Mouse (Mus musculus): ENCODE measurements around the gene Inf2.

Inf2 gene

GRCm38 (mm10) chr12:112571064-112571463 lies 17.5 kb upstream of the Inf2 start:
- no peak for DNase-seq (ENCODE audit: low spot score)

- no peak for DNase-seq (ENCODE audit: low spot score)
Measured at GRCm38 (mm10) chr12:112575274-112575986, 13.2 kb upstream of the Inf2 start.

GRCm38 (mm10) chr12:112576341-112576740 lies 12.2 kb upstream of the Inf2 start:
- no peak for DNase-seq (ENCODE audit: low spot score)

GRCm38 (mm10) chr12:112576749-112577148 lies 11.8 kb upstream of the Inf2 start:
- DNase-seq (ENCODE audit: low spot score), result no peak

- no peak for DNase-seq (ENCODE audit: low spot score)
Measured at GRCm38 (mm10) chr12:112578296-112579090, 10.1 kb upstream of the Inf2 start.

GRCm38 (mm10) chr12:112579430-112579829 lies 9.2 kb upstream of the Inf2 start:
- no peak for DNase-seq (ENCODE audit: low spot score)

- DNase-seq (ENCODE audit: low spot score), result no peak
Measured at GRCm38 (mm10) chr12:112579926-112580325, 8.7 kb upstream of the Inf2 start.

- no peak for DNase-seq (ENCODE audit: low spot score)
Measured at GRCm38 (mm10) chr12:112581113-112581512, 7.5 kb upstream of the Inf2 start.

- no peak for DNase-seq (ENCODE audit: low spot score)
Measured at GRCm38 (mm10) chr12:112584954-112585353, 3.6 kb upstream of the Inf2 start.

GRCm38 (mm10) chr12:112585924-112586538 lies 2.6 kb upstream of the Inf2 start:
- DNase-seq (ENCODE audit: low spot score), result no peak

- no peak for DNase-seq (ENCODE audit: low spot score)
Measured at GRCm38 (mm10) chr12:112587125-112588124, 1.2 kb upstream of the Inf2 start.

- DNase-seq (ENCODE audit: low spot score), result no peak
Measured at GRCm38 (mm10) chr12:112589491-112590191, 1.1 kb downstream of the Inf2 start.

GRCm38 (mm10) chr12:112590566-112591239 lies 2.1 kb downstream of the Inf2 start:
- DNase-seq (ENCODE audit: low spot score), result no peak

GRCm38 (mm10) chr12:112591240-112591639 lies 2.7 kb downstream of the Inf2 start:
- DNase-seq (ENCODE audit: low spot score), result no peak

GRCm38 (mm10) chr12:112591730-112592129 lies 3.1 kb downstream of the Inf2 start:
- DNase-seq (ENCODE audit: low spot score), result no peak

- DNase-seq (ENCODE audit: low spot score), result no peak
Measured at GRCm38 (mm10) chr12:112592985-112593734, 4.6 kb downstream of the Inf2 start.

GRCm38 (mm10) chr12:112593951-112594915 lies 5.6 kb downstream of the Inf2 start:
- DNase-seq (ENCODE audit: low spot score), result no peak

- DNase-seq (ENCODE audit: low spot score), result no peak
Measured at GRCm38 (mm10) chr12:112594989-112595388, 6.4 kb downstream of the Inf2 start.

- DNase-seq (ENCODE audit: low spot score), result no peak
Measured at GRCm38 (mm10) chr12:112595626-112596025, 7.0 kb downstream of the Inf2 start.

Data from urinary bladder, postnatal 10 days (tissue).